Mouse (Mus musculus) neural tube, embryonic 13.5 days (tissue): ENCODE measurements at regions not wholly inside any gene's neighbourhood (a gene's known extent, or its start where the extent isn't known, plus 50 kb on each side); places are given as distances from the start of the nearest gene placed in this dataset.

Experiments
- ATAC-seq: fragments of 200-750 bp; cut with Nextera tagmentation; 2 replicates; pipeline ENCODE4 v1.8.0; 2017; ENCODE audit warnings: low read depth, mild to moderate bottlenecking, moderate TSS enrichment, moderate library complexity
- H3K27ac ChIP-seq: fragments of 300-500 bp; sonication (generic); replicated peaks from 2 replicates; pipeline ENCODE4 v1.5.1; 2015; ENCODE audit warnings: moderate library complexity, mild to moderate bottlenecking, inconsistent platforms
- H3K27me3 ChIP-seq: fragments of 300-500 bp; sonication (generic); 2 replicates; pipeline ENCODE4 v1.6.1; 2015; ENCODE audit warnings: mild to moderate bottlenecking, inconsistent platforms
- H3K36me3 ChIP-seq: fragments of 300-500 bp; sonication (generic); 2 replicates; pipeline ENCODE4 v1.6.1; 2015; ENCODE audit warnings: mild to moderate bottlenecking, inconsistent platforms
- H3K4me1 ChIP-seq: fragments of 300-500 bp; sonication (generic); replicated peaks from 2 replicates; pipeline ENCODE4 v1.6.1; 2015; ENCODE audit warnings: inconsistent platforms
- H3K4me2 ChIP-seq: fragments of 300-500 bp; sonication (generic); 2 replicates; pipeline ENCODE4 v1.6.1; 2015; ENCODE audit warnings: inconsistent platforms, mild to moderate bottlenecking, moderate library complexity
- H3K4me3 ChIP-seq: fragments of 300-500 bp; sonication (generic); 2 replicates; pipeline ENCODE4 v1.5.1; 2015; ENCODE audit warnings: mild to moderate bottlenecking, inconsistent platforms
- H3K9ac ChIP-seq: fragments of 300-500 bp; sonication (generic); 2 replicates; pipeline ENCODE4 v1.6.1; 2015; ENCODE audit warnings: moderate library complexity, mild to moderate bottlenecking, inconsistent platforms
- H3K9me3 ChIP-seq: fragments of 300-500 bp; sonication (generic); 2 replicates; pipeline ENCODE4 v1.6.1; 2016; ENCODE audit warnings: inconsistent platforms
- WGBS: fragments of 180-500 bp; shearing (Covaris S2); methylation state at CpG from one replicate; pipeline ENCODE4 v1.1.7; 2015; 5-methylcytosine and 5-hydroxymethylcytosine counted together

DNA sequence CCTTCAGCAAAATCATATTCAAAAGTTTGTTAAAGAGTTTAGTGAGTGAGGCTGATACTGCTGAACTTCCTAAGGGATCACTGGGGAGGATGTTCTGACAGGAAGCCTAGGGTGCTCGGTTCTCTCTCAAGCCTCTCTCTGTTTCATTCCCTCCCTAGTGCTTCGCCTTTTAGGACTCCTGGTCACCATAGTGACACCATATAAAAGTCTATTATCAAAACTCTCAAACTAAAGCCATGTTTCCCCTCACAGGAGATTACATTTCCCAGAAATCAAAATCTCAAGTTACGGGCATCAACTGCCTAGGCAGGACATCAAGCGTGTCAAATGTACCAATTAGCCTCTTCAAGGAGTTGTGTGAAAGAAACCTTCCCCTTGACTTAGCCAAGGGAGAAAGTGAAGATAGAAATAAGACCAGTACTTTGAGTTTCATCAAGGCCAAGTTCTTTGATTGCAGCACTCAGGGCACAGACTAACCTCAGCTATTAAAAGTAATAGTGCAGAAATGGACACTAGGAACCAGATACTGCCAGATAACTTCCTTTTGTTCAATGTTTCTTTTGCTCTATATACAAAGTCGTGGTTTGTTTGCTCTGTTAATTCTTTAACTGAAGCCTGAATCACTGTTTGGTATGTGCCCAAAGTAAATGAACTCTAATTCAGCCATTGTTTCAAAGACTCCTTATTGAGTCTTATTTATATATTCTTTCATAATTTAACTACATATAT is 752.6 kb downstream of the Jrkl start:
- Histone ChIP-seq H3K4me2 (no peak overlapping the region), H3K27me3 (no peaks in the 10 kb centered on the region), H3K4me3 (no peak overlapping the region), H3K9me3 (no peaks in the 10 kb centered on the region), H3K4me1 (no peaks in the 10 kb centered on the region), H3K9ac (no peak overlapping the region), H3K27ac (no peak overlapping the region), H3K36me3 (no peaks in the 10 kb centered on the region)
- ATAC-seq, result no peak
- 78% methylated on average over 5 of the region's 5 CpGs for WGBS

- Histone ChIP-seq H3K9me3 (no peaks in the 10 kb centered on the region), H3K9ac (no peak overlapping the region), H3K36me3 (no peaks in the 10 kb centered on the region), H3K4me2 (no peak overlapping the region), H3K4me1 (no peaks in the 10 kb centered on the region), H3K4me3 (no peak overlapping the region), H3K27me3 (no peaks in the 10 kb centered on the region), H3K27ac (no peak overlapping the region)
- ATAC-seq, result no peak
- 81% methylated on average over 2 of the region's 2 CpGs for WGBS
These were observed 787.8 kb downstream of the Jrkl start for GRCm38 (mm10) chr9:12457810-12458209.

GRCm38 (mm10) chr9:12456695-12457094 is 788.9 kb downstream of the Jrkl start:
- Histone ChIP-seq H3K4me1 (no peaks in the 10 kb centered on the region), H3K4me2 (no peak overlapping the region), H3K27me3 (no peaks in the 10 kb centered on the region), H3K36me3 (no peaks in the 10 kb centered on the region), H3K27ac (no peak overlapping the region), H3K9me3 (no peaks in the 10 kb centered on the region), H3K4me3 (no peak overlapping the region), H3K9ac (no peak overlapping the region)
- ATAC-seq, result no peak

- Histone ChIP-seq H3K4me2 (no peak overlapping the region), H3K27ac (no peak overlapping the region), H3K27me3 (no peaks in the 10 kb centered on the region), H3K36me3 (no peaks in the 10 kb centered on the region), H3K4me1 (no peaks in the 10 kb centered on the region), H3K9ac (no peak overlapping the region), H3K9me3 (no peaks in the 10 kb centered on the region), H3K4me3 (no peak overlapping the region)
- WGBS, result 77% methylated on average over 3 of the region's 3 CpGs
- no peak for ATAC-seq
These were observed 811.5 kb downstream of the Jrkl start for GRCm38 (mm10) chr9:12434171-12434570.

DNA sequence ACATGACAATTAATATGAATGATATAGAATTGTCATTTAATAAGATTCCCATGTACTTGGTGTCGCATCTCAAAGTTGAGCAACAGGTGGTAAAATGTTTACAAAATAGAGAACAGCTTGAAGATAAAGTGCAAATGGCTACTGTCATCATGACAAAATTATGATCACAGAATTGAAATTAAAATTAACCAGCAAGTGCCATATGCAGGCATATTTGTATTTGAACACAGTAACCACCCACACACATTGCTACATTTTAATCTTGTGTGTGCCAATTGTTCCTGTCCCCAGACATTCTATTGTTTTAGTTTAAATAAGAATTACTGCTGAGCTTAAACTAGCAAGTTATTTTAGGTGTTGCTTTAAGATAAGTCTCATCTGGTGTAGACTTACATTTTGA is 823.7 kb downstream of the Jrkl start:
- no peak for ATAC-seq
- Histone ChIP-seq H3K4me2 (no peak overlapping the region), H3K4me3 (no peak overlapping the region), H3K9me3 (no peaks in the 10 kb centered on the region), H3K27ac (no peak overlapping the region), H3K36me3 (no peaks in the 10 kb centered on the region), H3K27me3 (no peaks in the 10 kb centered on the region), H3K9ac (no peak overlapping the region), H3K4me1 (no peaks in the 10 kb centered on the region)
- WGBS, result 91% methylated on average over 1 of the region's 1 CpGs

DNA sequence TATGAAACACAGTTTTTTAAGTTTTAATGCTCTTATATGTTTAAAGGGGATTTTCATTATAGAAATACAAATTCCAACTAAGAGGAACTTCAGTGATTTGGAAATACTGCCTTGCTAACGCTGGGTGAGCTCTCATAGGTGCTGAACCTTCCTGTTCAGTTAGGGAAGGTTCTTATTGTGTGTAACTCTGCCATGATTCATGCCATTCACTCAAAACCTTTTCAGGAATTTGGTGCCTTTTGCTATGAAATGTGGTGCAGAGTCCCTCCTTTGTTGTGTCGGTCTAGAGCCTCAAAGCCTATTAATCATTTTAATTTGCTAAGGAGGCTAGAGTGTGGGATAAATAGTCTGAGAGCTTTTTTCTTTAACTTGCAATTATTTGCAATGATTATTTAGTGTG is 837.1 kb downstream of the Jrkl start:
- H3K4me2 ChIP-seq, result no peak overlapping the region
- no peak for ATAC-seq
- no peaks in the 10 kb centered on the region for H3K27me3 ChIP-seq
- H3K36me3 ChIP-seq, result no peaks in the 10 kb centered on the region
- no peak overlapping the region for H3K9ac ChIP-seq
- H3K9me3 ChIP-seq, result no peaks in the 10 kb centered on the region
- WGBS, result 65% methylated on average over 2 of the region's 2 CpGs
- H3K4me3 ChIP-seq, result no peak overlapping the region
- H3K27ac ChIP-seq, result no peak overlapping the region
- no peaks in the 10 kb centered on the region for H3K4me1 ChIP-seq

- no peaks in the 10 kb centered on the region for H3K9me3 ChIP-seq
- H3K4me3 ChIP-seq, result no peak overlapping the region
- WGBS, result 50% methylated on average over 1 of the region's 1 CpGs
- H3K9ac ChIP-seq, result no peak overlapping the region
- no peaks in the 10 kb centered on the region for H3K4me1 ChIP-seq
- no peak overlapping the region for H3K4me2 ChIP-seq
- ATAC-seq, result no peak
- no peak overlapping the region for H3K27ac ChIP-seq
- H3K27me3 ChIP-seq, result no peaks in the 10 kb centered on the region
- no peaks in the 10 kb centered on the region for H3K36me3 ChIP-seq
These were observed 841.4 kb downstream of the Jrkl start for GRCm38 (mm10) chr9:12404185-12404584.

GRCm38 (mm10) chr9:12395648-12396047 is 850.0 kb downstream of the Jrkl start:
- Histone ChIP-seq H3K9me3 (no peaks in the 10 kb centered on the region), H3K27ac (no peak overlapping the region), H3K9ac (no peak overlapping the region), H3K4me2 (no peak overlapping the region), H3K4me3 (no peak overlapping the region), H3K27me3 (no peaks in the 10 kb centered on the region), H3K4me1 (no peaks in the 10 kb centered on the region), H3K36me3 (no peaks in the 10 kb centered on the region)
- WGBS, result 92% methylated on average over 1 of the region's 1 CpGs
- no peak for ATAC-seq

- H3K36me3 ChIP-seq, result no peaks in the 10 kb centered on the region
- H3K27ac ChIP-seq, result peak overlapping the region; percentile 55; the same call in 1 of the 2 replicates
- no peak overlapping the region for H3K4me2 ChIP-seq
- no peaks in the 10 kb centered on the region for H3K27me3 ChIP-seq
- H3K9ac ChIP-seq, result no peak overlapping the region
- H3K9me3 ChIP-seq, result no peaks in the 10 kb centered on the region
- peak; percentile 76; the same call in 1 of the 2 replicates for ATAC-seq
- H3K4me3 ChIP-seq, result no peak overlapping the region
- peaks cover 9% of the 10 kb centered on the region for H3K4me1 ChIP-seq
- 3% methylated on average over 4 of the region's 4 CpGs for WGBS
These were observed 864.6 kb downstream of the Jrkl start for GRCm38 (mm10) chr9:12380732-12381645.

DNA sequence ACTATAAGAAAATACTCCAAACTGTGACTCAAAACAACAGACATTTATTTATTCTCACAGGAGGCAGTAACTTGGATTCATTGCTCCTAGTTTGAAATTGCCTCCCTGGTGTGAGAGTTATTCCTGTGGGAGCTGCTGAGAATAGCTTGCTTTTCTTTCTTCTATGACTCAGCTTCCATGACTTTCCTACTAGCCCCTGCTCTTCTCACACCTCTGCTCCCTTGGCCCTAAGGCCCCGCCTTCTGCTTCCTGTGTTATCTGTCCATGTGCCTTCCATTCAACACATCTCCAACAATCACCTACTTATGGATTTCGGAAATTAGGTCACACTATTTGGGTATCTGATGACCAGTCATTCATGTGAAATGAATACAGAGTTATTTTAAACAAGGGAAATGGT is 865.6 kb downstream of the Jrkl start:
- H3K9ac ChIP-seq, result no peak overlapping the region
- no peak overlapping the region for H3K4me2 ChIP-seq
- H3K27me3 ChIP-seq, result no peaks in the 10 kb centered on the region
- H3K27ac ChIP-seq, result no peak overlapping the region
- WGBS, result 72% methylated on average over 2 of the region's 2 CpGs
- H3K4me1 ChIP-seq, result peaks cover 9% of the 10 kb centered on the region
- no peak overlapping the region for H3K4me3 ChIP-seq
- no peaks in the 10 kb centered on the region for H3K36me3 ChIP-seq
- H3K9me3 ChIP-seq, result no peaks in the 10 kb centered on the region
- ATAC-seq, result no peak

DNA sequence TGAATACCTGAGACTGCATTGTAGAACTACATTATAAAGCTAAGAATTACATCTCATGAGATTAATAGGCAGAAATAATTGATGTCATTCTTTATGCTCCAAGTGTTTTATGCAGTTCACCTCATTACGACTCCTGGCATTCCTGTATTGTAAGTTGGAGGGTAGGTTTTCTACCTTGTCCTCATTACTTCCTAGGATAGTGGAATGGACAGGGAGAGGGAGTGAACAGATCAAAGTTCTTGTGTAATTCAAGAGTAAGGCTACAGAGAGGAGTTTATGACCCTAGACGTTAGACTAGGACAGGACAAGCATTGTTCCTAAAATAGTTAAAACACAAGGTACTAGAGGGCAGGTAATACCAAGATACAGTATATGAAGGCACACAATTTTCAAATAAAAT is 901.3 kb downstream of the Jrkl start:
- Histone ChIP-seq H3K9me3 (no peaks in the 10 kb centered on the region), H3K9ac (no peak overlapping the region), H3K4me2 (no peak overlapping the region), H3K4me3 (no peak overlapping the region), H3K4me1 (no peaks in the 10 kb centered on the region), H3K36me3 (no peaks in the 10 kb centered on the region), H3K27ac (no peak overlapping the region), H3K27me3 (no peaks in the 10 kb centered on the region)
- WGBS, result 65% methylated on average over 2 of the region's 2 CpGs
- no peak for ATAC-seq

DNA sequence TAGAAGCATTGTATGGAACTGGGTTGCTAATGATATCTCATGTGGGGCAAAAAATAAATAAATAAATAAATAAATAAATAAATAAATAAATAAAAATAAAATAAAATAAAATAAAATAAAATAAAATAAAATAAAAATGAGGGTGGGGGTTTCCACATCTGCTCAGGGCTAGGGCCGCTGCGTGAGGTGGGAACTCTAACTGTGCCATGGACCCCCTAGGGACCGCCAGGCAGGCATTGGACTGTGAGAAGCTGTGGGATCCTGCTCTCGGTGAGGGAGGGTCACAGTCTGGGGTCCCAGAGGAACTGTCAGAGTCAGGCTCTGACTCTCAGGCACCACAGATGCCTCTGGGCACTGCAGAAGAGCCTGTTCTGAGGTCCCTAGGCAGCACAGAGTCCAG is 904.2 kb downstream of the Jrkl start:
- no peaks in the 10 kb centered on the region for H3K9me3 ChIP-seq
- no peaks in the 10 kb centered on the region for H3K36me3 ChIP-seq
- ATAC-seq, result no peak
- no peaks in the 10 kb centered on the region for H3K4me1 ChIP-seq
- no peak overlapping the region for H3K9ac ChIP-seq
- no peak overlapping the region for H3K4me3 ChIP-seq
- WGBS, result 80% methylated on average over 4 of the region's 4 CpGs
- H3K27me3 ChIP-seq, result no peaks in the 10 kb centered on the region
- no peak overlapping the region for H3K4me2 ChIP-seq
- H3K27ac ChIP-seq, result no peak overlapping the region
